Mouse (Mus musculus) adrenal gland, postnatal 14 days (tissue): Measurements from ENCODE around the gene Tmem262. TPM values are rescaled to one million over a fixed set of nuclear protein-coding genes. Genes with fewer than 3 reads are reported as not detected.

Experiments
- DNase-seq: peaks from one replicate; pipeline ENCODE4 v3.0.0; 2021; ENCODE audit warnings: mixed read lengths
- microRNA-seq, 2 experiments: library from miRNA; unstranded; fragments of <30 nt; microRNA quantifications; one replicate each; pipeline ENCODE4 v1.2.0; 2021
- total RNA-seq: library from RNA; stranded (reverse); gene quantifications from 2 replicates; pipeline ENCODE4 v1.2.3, GENCODE M21; 2021

The Tmem262 gene
- total RNA-seq, 1 experiment from 2014 or later: not detected

DNA sequence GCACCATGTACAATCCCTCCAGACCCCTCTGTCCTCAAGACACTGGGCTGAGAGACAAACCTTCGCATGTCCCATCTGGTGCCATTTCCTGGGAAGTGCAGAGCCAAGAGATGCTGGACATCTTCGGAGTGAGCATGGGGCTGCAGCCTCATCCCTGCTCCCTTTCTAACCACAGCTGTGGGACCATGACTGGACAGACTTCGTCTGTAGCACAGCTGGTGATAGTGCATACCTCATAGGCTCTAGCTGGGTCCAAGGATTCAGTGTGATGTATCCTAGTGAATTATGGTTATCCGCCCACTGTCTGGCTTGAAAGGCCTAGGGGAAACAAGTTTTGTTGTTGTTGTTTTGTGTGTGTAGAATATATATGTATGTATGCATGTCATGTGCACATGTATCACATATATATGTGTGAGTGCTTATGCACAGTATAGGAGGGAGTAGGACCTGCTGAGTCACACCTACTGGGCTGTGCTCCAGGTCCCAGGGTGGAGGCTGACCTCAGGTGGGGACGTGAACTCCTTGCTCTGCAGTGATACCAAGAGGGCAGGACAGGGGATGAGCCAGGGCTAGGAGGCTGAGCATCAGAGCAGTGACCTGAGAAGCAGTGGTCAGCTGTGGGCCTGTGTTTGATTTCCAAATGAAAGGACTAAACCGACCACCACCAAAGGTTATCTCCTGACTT, 22.5 kb downstream of the Tmem262 start:
- no peak for DNase-seq

DNA sequence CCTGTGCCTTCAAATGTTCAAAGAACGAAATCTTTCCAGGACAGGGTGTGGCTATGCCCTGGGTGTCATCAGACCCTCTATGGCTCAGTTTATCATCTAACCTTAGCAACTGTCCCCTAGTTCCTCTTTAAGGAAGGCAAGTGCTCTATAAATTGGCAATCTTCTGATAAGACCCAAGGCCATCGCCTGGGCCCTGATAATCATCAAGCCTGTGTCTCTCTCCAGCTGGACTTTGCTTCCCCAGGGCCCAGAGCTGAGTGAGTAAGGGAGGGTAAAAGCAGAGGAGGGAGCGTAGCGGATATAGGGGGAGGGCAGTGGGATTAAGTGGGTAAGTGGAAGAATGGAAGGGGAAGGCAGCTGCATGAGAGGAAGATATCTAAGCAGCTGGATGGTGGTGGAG, 24.6 kb downstream of the Tmem262 start:
- DNase-seq: no peak

DNA sequence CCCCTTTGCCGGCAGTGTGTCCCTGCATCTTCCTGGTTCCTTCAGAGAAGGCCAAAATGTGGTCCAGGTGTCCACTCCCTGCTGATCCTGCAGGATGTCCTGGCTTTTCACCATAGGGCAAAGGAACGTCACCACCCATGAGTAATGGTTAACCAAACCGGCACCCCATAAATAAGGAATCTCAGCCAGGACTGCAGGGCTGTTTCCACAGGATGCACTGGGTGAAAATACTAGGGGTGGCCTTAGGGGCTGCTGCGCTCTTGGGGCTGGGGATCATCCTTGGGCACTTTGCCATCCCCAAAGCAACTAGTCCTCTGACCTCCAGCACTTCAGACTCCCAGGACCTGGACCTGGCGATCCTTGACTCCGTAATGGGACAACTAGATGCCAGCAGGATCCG, 25.8 kb downstream of the Tmem262 start, which contains the start of gene Naaladl1:
Gene Naaladl1, plus strand, starts transcription at position 197 of the 400 bp plus-strand sequence.
- no peak for DNase-seq

DNA sequence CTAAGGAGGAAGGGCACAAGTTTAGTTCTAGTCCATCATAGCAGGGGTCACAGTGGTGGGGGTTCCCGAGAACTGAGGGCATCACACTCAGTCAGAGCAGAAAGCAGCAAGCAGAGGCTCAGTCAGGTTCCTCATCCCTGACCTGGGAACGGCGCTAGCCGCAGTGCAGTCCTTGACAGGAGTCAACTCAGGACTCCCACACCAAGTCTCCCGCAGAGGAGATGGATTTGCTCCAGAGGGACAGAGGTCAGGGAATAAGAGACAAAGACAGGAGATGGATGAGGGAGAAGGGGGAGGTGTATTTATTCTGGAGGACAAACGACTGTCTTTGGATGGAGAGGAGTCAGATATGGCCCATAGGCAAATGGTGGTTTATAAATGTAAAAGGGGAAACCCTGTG, 33.3 kb downstream of the Tmem262 start:
- DNase-seq: no peak

DNA sequence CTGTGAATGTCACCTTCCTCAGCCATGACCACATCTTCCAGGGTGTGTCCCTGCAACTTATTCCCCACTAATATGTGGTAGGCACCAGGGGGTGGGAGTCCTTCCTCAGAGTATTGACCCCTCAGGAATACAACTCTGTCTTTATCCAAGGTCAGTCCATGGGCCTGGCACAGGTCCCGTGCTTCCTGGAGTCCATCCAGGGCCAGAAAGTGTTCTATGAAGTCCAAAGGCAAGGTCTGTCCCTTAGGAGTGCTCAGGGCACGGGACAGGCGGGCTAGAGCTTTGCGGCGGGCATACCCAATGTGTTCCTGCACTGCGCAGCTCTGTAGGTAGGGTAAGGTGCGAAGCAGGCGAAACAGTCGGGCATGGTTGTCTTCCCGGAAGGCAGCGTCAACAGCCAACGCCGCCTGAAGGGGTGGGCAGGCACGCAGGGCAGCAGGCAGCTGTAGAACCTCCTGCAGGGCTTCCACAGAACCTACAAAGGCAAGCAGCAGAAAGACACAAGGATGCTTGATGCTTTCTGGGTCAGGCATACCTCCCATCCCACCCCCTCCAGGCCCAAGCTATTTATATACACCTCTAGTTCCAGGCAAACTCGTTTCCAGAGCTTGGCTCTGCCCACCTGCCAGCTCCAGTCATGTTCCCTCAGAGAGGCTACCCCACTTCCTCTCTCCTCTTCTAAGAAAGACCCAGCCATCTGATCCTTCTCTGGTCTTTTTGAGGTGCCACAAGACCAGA, 36.4 kb downstream of the Tmem262 start:
- peak; percentile 74 for DNase-seq

DNA sequence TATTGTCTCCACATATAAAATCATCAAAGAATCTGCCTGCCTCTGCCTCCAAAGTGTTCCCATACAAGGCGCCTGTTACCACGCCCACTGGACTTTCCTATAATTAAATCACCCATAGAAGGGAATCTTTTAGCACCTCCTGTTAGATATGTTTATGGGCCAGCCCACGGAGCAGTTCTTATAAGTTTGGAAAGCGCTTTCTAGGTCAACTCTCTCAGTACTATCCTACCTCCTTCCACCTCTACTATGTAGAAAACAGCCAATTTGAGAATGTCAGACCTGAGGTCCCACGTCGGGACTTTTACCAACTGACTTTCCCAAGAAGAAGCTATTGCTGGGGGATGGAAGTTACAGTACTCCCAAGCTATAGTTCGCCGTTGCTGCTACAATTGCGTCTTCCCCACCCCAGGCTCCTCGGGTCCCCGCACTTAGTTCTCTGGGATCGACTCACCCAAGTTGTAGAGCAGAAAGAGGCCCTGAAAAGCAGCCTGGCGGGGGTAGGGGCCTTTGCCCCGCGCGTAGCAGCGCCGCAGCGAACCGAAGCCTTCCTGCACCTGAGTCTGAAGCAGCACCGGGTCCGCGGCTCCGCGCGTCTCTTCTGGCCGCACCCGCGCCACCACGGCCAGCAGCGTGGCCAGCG, 37.6 kb downstream of the Tmem262 start:
- no peak for DNase-seq

DNA sequence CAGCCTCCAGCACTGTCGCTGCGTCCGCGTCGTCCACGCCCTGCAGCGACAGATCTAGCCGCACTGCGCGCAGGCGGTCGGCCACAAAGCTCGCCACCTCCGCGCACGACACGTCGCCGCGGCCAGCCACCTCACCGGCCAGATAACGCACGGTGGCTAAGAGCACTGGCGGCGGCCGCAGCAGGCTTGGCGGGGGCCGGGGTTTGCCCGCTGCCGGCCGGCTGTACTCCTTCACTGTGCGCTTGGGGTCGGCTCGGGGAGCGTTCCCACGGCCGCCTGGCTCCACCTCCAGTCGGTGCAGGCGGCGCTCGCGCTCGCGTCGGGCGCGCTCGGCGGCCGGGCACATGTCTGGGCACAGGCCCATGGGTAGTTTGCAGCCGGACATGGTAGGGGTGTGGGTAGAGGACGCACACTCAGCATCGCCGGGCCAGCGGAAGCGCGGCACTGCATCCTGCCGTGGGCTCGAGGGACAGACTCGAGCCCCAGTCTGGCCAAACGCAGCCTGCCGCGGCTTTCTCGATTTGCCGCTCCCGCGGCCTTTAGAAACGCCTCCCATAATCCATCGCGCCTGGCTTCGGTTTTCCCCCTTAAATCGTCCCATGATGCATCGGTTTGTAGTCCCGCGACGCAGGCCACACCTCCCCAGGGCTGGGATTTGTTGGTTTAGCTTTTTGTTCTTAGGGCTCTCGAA, 38.3 kb downstream of the Tmem262 start, which contains the start of gene Sac3d1:
Gene Sac3d1, minus strand, starts transcription at position 665 of the 691 bp plus-strand sequence.
- DNase-seq: peak; percentile 92

DNA sequence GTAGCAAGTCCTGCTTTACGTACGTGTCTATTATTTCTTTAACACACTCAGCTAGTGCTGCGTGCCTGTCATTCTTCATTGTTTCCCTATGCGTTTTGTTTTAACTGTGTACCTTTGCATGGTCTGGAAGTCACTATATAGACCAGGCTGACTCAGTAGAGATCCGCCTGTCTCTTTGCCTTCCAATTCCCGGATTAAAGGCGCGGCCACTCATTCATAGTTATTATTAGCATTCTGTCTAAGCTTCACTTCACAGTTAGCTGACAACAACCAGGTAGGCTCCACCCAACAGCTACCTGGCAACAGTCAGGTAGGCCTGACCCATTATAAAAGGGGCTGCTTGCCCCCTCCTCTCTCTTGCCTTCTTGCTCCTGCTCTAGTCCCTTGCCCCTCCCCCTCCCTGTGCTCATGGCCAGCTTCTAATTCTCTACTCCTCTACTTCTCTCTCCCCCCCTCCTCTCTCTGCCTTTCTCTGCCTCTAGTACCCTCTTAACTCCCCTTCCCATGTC, 38.9 kb downstream of the Tmem262 start:
- no peak for DNase-seq

DNA sequence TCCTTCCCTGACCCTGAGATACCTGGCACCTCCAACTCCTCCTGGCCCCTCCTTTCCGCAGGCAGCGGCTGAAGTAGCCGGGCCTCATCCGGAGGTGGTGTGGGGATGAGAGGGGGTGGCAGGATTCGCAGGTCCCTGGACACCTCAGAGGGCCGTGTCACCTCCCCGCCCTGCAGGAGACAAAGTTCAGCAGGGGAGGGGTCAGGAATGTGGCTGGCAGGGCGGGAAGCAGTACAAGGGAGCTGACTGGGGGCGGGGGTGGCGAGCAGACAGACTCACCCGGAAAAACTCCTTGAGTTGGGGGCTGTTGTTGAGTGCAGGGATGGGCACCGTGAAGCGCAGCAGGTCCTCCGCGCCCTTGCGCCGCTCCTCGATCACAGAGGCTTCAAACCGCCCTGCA, 41.9 kb downstream of the Tmem262 start:
- no peak for DNase-seq

DNA sequence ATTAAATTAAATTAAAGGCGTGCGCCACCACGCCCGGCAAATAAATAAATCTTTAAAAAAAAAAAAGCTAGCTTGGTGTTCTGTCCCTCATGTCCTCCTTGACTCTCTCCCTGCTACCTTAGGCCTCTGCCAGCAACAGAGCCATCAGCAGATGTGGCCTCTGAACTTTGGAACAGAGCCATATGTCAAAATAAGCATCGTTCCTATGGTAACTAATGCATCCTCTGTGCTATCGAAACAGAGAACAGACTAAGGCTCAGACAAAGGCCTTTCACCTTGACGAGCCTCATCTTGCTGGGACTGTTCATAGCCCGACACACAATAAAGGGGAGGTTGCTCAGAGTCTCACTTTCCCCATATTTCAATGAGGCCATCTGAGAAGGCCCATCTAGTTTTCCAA, 43.5 kb downstream of the Tmem262 start:
- DNase-seq: no peak

DNA sequence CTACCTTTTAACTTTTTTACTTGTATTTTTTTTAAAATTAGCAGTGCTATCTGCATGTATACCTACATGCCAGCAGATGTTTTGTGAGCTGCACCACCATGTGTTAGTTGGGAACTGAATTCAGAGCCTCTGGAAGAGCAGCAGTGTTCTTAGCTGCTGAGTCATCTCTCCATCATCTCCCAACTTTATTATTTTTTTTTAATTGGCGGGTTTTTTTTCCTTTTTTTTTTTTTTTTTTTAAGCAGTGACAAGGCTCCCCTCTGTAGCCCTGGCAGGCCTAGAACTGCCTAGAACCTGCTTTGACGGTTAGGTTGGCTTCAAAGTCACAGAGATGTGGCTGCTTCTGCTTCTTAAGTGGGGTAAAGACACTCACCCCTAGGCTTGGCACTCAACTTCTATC, 45.1 kb downstream of the Tmem262 start:
- DNase-seq: no peak

DNA sequence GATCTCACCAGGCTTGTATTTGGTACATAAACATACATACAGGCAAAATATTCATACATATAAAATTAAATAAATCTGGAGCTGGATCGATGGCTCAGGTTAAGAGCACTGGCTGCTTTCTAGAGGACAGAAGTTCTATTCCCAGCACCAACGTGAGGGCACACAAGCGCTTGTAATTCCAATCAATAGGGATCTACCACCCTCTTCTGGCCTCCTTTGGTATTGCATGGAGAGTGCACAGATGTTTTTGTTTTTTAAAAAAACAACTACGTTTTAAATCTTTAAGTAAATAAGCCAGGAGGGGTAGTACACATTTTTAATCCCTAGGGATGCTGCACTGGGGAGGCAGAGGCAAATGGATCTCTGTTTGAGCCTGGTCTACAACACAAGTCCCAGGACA, 46.5 kb downstream of the Tmem262 start:
- peak; percentile 64 for DNase-seq

DNA sequence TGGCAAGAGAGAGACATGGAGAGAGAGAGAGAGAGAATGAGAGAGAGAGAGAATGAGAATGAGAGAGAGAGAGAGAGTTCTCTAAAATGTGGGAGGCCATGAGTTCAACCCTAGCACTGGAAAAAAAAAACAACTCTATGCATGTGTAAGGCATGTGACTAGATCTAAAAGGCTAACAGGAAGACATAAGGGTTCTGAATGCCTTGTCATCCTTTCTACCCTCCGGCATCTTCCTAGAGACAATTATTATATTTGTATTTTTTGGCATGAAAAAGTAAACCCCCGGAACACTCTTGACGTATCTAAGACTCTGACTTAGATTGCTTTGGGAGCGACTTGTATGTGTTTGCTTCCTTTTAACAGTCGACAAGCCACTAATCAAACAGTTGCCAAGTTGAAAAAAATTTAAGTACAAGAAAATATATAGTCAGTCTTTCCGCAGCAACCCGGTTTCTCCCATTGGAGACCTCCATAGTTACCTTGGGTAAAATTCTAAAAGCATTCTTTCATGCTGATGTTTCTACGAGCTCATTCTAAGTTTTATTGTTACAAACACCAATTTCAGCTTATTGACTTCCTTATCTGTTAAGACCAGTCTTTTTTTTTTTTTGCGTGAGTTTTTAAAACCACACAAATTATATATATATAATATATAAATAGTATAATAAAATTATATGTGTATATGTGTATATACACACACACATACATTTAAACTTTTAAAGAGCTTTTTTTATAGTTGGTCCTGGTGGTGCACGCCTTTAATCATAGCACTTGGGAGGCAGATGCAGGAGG, 47.2 kb downstream of the Tmem262 start:
- DNase-seq: no peak

DNA sequence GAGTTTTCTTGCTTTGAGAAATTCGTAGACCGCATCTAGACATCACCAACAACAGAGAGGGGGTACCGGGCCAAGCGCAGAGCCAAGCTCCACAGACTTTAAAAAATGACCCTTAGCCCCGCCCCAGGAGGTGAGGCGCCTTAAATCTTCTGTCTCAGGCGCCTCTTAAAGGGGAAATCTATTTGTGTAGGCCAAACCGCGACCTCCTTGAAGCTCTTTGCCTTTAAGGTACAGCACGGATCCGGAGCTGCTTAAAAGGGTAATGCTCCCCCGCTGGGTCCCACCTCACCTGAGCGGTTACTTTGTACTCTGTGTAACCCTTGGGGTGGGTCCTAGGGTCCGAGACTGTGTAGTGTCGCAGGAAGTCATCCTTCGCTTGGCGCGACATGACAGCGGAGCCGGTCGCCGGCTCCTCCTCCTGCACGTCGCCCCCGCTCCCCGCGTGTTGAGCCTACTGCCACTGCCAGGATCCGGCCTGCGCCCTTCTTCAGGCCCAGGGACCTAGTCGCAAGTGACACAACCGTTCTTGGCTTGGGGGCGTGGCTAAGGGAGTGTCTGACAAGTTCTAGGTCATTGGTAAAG, 48.0 kb downstream of the Tmem262 start, which contains the start of gene Snx15:
Gene Snx15, minus strand, starts transcription at position 545 of the 582 bp plus-strand sequence.
- peak; percentile 97 for DNase-seq

Small RNA genes lying within 50 kb of the gene (microRNA-seq; reads per million reads assigned to microRNA genes)
- gene Mir6988: 0.43 to 0.76 reads per million in 2 experiments

Other genes with a start within 250 kb of the Tmem262 start
- gene Frmd8, start 204.8 kb upstream of the Tmem262 start, total RNA-seq: 26.0 and 34.5 TPM in 2 replicates
- gene Slc25a45, start 202.2 kb upstream of the Tmem262 start, total RNA-seq: 14.7 and 16.5 TPM in 2 replicates
- gene Tigd3, start 185.9 kb upstream of the Tmem262 start, total RNA-seq: 1.4 and 1.7 TPM in 2 replicates
- 118 and 119 TPM in 2 replicates for gene Dpf2, start 167.0 kb upstream of the Tmem262 start, total RNA-seq
- 9.6 and 9.7 TPM in 2 replicates for gene Cdc42ep2, start 155.2 kb upstream of the Tmem262 start, total RNA-seq
- 24.6 and 28.4 TPM in 2 replicates for gene Pola2, start 115.8 kb upstream of the Tmem262 start, total RNA-seq
- not detected in 2 replicates for gene Slc22a20, start 93.9 kb upstream of the Tmem262 start, total RNA-seq
- gene Capn1, start 64.1 kb upstream of the Tmem262 start, total RNA-seq: 28.5 and 41.5 TPM in 2 replicates
- 53.2 and 54.8 TPM in 2 replicates for gene Syvn1, start 33.5 kb upstream of the Tmem262 start, total RNA-seq
- gene Mrpl49, start 22.2 kb upstream of the Tmem262 start, total RNA-seq: 59.7 and 68.2 TPM in 2 replicates
- gene Fau, start 22.2 kb upstream of the Tmem262 start, total RNA-seq: 956 and 1,133 TPM in 2 replicates
- 24.9 and 25.3 TPM in 2 replicates for gene Znhit2, start 18.8 kb upstream of the Tmem262 start, total RNA-seq
- gene Tm7sf2, start 11.7 kb upstream of the Tmem262 start, total RNA-seq: 9.5 and 19.3 TPM in 2 replicates
- 44.9 and 47.9 TPM in 2 replicates for gene Vps51, start 2.8 kb upstream of the Tmem262 start, total RNA-seq
- gene Gm28374, start 2.2 kb downstream of the Tmem262 start, total RNA-seq: not detected in 2 replicates
- gene Zfpl1, start 4.9 kb downstream of the Tmem262 start, total RNA-seq: 31.0 and 33.5 TPM in 2 replicates
- gene Cdca5, start 5.0 kb downstream of the Tmem262 start, total RNA-seq: 5.5 and 5.7 TPM in 2 replicates
- 0.56 and 0.60 TPM in 2 replicates for gene AC131692.1, start 14.4 kb downstream of the Tmem262 start, total RNA-seq
- gene Naaladl1, start 25.7 kb downstream of the Tmem262 start, total RNA-seq: 0.33 TPM in 1 of 2 replicates, not detected in the other
- 12.9 and 15.4 TPM in 2 replicates for gene Sac3d1, start 38.6 kb downstream of the Tmem262 start, total RNA-seq
- 21.7 and 23.6 TPM in 2 replicates for gene Snx15, start 48.3 kb downstream of the Tmem262 start, total RNA-seq
- 0.52 and 1.5 TPM in 2 replicates for gene Batf2, start 61.0 kb downstream of the Tmem262 start, total RNA-seq
- 61.2 and 61.5 TPM in 2 replicates for gene Arl2, start 61.5 kb downstream of the Tmem262 start, total RNA-seq
- 1.0 and 1.2 TPM in 2 replicates for gene Majin, start 104.4 kb downstream of the Tmem262 start, total RNA-seq
- 19.6 and 20.2 TPM in 2 replicates for gene Gpha2, start 146.3 kb downstream of the Tmem262 start, total RNA-seq
- gene Ppp2r5b, start 155.8 kb downstream of the Tmem262 start, total RNA-seq: 64.8 and 67.0 TPM in 2 replicates
- 27.5 and 30.6 TPM in 2 replicates for gene Atg2a, start 161.6 kb downstream of the Tmem262 start, total RNA-seq
- 116 and 118 TPM in 2 replicates for gene Ehd1, start 196.7 kb downstream of the Tmem262 start, total RNA-seq
- gene Cdc42bpg, start 226.4 kb downstream of the Tmem262 start, total RNA-seq: 9.9 and 11.5 TPM in 2 replicates